Mouse (Mus musculus) adrenal gland, postnatal 14 days (tissue): ENCODE measurements around the gene Ppp1r3c. TPM values are rescaled to one million over a fixed set of nuclear protein-coding genes. Genes with fewer than 3 reads are reported as not detected.
"Not testable (repeated sequence)": the region's sequence is repeated elsewhere in the genome, so short reads cannot be mapped to it uniquely, and the experiment has no call there.

Source experiments
- DNase-seq: peaks from one replicate; pipeline ENCODE4 v3.0.0; 2021; ENCODE audit warnings: mixed read lengths
- long read RNA-seq, 2 experiments: library from polyadenylated mRNA; stranded (forward); transcript quantifications; one replicate each; pipeline ENCODE4 v2.0.0; 2021
- total RNA-seq: library from RNA; stranded (reverse); gene quantifications from 2 replicates; pipeline ENCODE4 v1.2.3, GENCODE M21; 2021

Gene Ppp1r3c
- total RNA-seq: 35.6 and 42.1 TPM in 2 replicates
- long read RNA-seq, experiment 1, partial matches to known transcripts: 0 of 4 reads
- long read RNA-seq, experiment 1, other reads (novel, unspliced or antisense): 2 of 4 reads
- long read RNA-seq, experiment 2, transcript Ppp1r3c-201 (2 exons, 2,725 nt): major isoform, 5 of 10 reads
- long read RNA-seq, experiment 2, partial matches to known transcripts: 0 of 10 reads
- long read RNA-seq, experiment 2, other reads (novel, unspliced or antisense): 5 of 10 reads

- peak; percentile 97 for DNase-seq
These were observed at the start of gene Ppp1r3c for GRCm38 (mm10) chr19:36736537-36736936. TSS of gene Ppp1r3c (minus strand) at chr19:36736653.

DNA sequence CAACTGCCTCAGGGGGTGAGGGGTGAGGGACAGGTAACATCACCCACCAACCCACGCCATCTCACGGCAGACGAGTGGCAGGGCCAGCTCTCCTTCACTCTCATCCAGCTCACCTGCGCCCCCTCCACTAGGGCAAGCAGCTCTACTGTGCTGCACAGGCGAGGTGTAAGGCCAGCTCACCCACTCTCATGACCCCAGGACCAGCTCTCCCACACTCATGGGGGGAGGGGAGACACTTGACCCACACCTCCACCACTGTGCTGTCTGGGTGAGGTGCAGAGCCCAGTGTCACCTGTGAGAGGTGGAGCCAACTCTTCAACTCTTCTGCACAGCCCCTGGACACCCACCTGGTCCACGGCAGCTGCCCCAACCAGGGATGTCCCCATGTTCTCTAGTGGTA is 46.7 kb upstream of the Ppp1r3c start:
- no peak for DNase-seq

DNA sequence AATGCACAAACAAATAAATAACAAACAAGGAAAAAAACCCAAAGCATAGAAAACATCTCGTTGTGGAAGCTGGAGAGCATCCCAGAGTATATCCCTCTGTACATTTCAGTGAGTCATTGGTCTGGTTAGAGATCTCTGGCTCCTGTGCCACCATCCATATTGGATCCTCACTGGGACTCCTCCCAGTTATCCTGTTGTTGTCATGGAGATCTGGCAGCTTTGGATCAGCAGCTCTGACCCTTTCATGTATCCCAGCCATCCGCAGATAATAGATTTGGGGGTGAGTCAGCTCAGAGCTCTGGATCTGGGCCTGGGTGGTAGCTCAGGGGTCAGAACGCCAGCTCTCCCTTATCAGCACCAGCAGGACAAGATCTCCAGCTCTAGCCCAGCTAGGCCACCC is 46.1 kb upstream of the Ppp1r3c start:
- no peak for DNase-seq

DNA sequence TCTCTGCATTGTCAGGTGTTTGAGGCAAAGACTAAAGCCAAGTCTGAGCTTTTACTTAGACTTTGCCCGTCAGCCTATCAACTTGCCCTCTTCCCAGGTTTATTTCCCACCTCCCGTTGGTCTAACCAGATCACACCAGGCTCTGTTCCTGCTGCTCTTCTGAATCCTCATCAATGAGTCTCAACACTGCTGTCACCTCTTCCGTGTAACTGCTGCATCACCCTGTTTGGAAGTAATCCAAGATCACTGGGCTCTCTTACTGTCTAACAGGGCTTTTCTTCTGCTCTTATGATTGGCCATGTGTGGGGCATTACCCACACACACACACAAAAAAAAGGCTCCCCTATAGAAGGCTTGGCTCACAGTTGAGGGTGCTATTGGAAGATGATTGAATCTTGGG is 45.5 kb upstream of the Ppp1r3c start:
- no peak for DNase-seq

GRCm38 (mm10) chr19:36780375-36780774 is 43.9 kb upstream of the Ppp1r3c start:
- DNase-seq: no peak

DNA sequence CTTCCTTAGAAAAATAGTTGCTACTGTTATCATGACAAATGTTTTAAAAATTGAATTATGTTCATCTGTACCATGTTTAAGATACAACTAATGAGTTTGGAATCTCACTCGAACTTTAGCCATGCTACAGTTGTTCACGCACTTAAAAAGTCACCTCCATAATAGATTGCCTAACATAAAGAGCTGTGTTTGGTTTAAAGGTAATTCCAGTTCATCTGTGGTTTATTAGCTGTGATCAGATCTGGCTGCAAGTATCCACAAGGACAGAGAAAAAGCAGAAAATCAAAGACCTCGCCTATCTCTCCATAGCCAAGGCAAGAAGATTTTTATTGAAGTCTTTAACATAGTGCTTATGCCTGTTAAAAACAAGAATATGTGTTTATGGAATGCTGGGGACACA is 43.3 kb upstream of the Ppp1r3c start:
- DNase-seq: no peak

DNA sequence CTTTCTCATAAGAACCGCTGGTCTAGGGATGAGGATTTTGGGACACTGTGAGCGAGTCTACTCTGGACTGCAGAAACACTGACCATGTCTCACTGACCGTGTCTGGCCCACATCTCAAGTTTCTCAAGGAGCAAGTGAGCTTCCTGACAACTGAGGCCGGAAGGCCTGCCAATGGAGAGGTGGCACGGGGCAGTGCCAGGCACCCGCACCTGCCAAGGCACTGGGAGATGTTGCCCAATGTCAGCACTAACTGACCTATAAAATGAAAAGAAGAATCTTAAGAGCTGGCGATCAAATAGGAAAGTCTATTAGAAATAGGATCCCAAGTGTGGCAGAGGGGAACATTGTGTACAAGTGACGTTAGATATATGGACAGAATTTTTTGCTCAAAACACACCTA is 39.1 kb upstream of the Ppp1r3c start:
- peak; percentile 60 for DNase-seq

DNA sequence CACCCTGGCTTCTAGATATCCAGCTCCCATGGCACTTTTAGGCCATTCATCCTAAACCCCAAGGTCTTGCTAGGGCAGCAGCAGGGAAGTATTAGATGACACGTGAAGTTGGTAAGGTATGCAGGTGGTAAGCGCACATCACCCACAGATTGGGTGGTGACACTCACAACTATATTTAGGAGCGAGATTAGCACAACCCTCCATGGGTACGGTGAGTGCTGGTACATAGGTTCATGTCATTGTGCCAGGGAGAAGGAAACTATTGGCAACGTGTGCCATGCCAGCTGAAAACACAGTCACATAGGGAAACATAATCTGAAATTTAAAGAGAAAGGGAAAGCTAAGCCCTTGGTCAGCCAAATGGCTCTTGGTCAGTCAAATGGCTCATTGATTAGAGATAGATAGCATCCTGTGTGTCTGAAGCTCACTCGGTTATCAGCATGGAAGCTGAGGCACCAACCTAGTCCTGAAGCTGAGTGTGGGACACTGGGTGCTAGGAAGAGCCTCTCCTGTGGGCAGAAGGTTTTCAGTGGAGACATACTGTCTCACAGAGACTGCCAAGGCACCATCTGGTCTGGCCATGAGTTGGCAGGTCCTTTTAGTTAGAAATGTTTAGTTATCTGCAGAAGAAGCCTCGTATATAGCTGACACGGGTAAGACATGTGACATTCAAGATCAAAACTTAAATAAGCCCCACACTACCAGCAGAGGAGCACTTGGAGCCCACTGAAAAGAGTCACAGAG is 37.4 kb upstream of the Ppp1r3c start:
- no peak for DNase-seq

DNA sequence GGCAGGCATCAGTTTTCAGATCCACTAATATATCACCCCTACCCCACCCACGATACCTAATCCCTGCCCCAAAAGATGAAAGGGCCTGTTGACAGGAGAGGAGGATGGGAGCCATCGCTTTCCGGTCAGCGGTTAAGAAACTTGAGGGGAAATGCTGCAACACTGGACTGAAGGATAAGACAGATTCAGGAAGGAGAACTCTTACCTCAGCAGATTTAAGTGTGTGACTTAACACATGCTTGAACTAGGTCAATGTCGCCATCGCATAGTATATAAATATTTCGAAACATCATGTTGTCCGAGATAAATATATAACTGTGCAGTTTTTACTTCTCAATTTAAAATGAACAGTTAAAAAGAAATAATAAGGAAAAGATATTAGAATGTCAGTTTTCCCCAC is 31.6 kb upstream of the Ppp1r3c start:
- no peak for DNase-seq

GRCm38 (mm10) chr19:36764451-36764850 is 28.0 kb upstream of the Ppp1r3c start:
- no peak for DNase-seq

DNA sequence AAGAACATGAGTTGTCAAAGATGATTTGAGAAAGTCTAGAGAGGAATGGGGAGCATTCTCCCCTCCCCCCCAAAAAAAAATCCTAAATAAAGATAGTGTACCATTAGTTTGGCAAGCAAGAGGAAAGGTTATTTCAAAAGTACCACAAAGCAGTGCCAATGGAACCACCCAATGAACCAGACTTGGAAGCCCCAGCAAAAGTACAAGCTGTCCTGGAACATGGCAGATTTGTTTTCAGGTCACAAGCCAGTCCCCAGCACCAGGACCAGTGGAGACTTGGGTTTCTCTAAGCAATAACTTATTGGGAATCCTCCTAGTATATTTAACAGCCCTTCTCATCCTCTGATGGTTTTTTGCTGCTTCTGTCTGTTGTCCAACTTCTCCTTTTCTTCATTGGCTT is 12.5 kb upstream of the Ppp1r3c start:
- DNase-seq: no peak

DNA sequence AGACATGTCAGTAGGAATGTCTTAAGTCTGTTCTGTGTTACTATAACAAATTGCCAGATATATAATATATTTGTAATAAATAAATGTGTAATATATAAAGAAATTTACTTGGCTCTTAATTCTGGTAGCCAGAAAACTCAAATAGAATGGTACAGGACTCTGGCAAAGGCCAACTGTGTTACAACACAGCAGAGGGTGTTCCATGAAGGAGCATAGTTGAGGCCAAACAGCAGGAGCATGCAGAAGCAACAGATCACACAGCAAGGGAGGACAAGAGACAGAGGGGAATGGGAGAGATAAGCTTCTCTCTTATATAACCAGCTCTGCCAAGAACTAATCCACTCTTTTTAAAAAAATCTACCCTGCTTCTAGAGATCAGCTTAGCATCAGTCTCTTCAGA is 5.9 kb upstream of the Ppp1r3c start:
- DNase-seq: no peak

DNA sequence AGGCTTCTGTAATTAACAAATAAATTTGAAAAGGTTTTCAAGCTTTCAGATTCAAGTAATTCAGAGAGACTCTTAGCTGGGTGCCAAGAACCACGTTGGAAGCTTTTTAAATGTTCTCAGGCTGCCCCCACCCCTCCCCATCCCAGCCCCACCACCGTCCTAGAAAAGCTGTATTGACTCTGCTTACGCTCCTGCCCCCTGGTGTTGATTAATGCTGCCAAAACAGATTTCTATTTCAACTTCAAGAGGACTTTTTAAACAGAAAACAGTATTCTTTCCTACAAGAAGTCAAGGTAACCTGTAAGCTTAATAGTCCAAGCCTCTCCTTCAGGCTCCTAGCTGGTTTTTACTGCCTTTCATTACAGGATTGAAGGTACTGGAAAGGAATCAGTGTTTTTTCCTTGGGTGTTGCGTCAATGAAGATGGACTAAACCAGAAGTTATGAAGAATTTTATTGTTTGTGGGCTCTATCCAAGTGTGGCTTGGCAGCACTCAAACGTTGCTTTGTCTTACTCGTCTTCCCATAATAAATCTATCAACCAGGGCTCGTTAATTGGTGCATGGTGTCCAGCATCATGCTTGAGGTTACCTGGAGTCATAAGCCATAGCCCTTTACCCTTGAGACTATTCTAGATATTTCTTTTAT is 3.2 kb upstream of the Ppp1r3c start:
- DNase-seq: peak; percentile 43

DNA sequence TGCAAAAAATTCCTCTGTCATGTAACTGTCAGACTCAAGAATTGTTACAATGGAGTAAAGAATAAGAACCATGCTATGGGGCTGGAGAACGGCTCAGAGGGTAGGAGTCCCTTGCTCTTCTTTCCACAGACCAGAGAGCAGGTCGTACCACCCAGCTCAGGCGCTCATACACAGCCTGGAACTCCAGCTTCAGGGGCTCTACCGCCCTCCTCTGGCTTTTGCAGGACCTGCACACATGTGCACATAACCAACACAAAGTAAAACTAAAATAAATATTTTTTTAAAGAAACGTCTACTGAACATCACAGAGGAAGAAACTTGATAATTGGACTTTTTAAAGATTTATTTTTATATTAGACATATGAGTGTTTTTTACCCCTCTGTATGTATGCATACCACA is 1.6 kb upstream of the Ppp1r3c start:
- DNase-seq: no peak

DNA sequence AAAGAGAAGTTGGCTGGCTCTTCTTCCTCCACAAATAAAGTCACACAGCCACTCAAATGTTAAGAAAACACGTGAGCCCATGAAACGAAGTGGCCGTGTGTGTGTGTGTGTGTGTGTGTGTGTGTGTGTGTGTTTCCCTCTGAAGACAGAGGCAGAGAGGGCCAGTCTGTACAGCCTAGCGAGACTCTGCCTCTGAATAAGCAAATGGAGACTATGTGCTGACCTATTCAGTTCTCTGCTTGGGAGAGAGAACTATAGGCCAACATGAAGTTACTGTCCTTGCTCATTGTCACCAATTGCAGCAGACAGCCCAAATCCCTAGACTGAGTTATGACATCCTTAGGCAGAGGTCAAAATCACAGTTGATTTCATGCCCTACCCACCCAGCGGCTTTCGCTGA is 634 bp upstream of the Ppp1r3c start:
- no peak for DNase-seq

- DNase-seq: no peak
These were observed 2.0 kb downstream of the Ppp1r3c start for GRCm38 (mm10) chr19:36734308-36735038.

- DNase-seq: no peak
These were observed 3.1 kb downstream of the Ppp1r3c start for GRCm38 (mm10) chr19:36733191-36733943.

DNA sequence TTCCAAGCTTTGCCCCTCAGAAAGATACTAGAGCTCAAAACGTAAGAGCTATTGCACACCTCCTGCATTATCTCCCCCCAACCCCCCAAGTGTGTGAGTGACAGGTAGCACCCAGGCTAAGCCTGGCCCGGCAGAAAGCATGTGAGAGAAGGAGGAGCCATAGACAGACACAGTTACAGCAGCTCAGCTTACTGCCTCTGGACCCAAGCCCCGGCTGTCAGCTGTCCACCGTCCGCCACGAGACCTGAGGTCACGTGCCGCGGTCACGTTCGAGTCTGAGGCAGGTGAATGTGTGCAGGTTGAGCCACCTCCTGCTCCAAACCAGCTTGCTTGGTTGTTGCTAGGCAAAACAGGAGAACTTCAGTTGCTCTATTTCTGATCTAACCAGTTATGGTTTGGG is 5.1 kb downstream of the Ppp1r3c start:
- no peak for DNase-seq

- not testable (repeated sequence) for DNase-seq
These were observed 6.0 kb downstream of the Ppp1r3c start for GRCm38 (mm10) chr19:36730414-36730813.

DNA sequence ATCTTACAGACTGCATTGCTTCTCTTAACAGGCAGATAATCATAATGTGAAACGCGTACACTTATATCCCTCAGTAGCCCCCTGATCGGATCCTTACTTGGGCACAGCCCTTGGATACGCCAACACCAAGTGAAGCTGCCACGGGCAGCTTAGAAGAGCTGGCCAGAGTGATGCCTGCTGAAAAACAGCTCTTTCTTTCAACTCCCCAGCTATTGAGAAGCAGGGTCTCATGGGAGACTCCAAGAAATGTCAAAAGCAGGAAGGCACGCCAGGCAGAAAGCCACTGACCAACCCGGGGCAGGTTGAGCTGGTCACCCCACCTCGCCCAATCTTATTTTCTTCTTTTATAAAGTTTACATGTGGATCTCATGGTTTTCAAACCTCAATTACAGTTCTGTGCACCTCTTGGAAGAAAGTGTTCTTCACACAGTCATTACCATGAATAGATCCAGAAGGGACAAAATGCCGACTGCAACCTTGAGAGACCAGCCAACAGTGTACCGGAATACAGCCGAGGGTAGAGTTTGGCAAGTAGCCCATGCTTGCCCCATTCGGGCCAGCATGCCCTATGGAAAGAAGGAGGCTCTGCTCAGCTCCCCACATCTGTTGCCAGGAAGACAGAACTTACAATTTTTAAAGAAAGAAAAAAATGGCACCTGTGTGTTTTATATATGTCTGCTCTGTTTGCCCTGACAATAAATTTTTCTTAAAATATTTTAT is 7.6 kb downstream of the Ppp1r3c start:
- peak; percentile 36 for DNase-seq

- no peak for DNase-seq
These were observed 11.5 kb downstream of the Ppp1r3c start for GRCm38 (mm10) chr19:36724970-36725369.
